24 mouse cellular contexts compared by ENCODE assay signal in the genomic region with DNA sequence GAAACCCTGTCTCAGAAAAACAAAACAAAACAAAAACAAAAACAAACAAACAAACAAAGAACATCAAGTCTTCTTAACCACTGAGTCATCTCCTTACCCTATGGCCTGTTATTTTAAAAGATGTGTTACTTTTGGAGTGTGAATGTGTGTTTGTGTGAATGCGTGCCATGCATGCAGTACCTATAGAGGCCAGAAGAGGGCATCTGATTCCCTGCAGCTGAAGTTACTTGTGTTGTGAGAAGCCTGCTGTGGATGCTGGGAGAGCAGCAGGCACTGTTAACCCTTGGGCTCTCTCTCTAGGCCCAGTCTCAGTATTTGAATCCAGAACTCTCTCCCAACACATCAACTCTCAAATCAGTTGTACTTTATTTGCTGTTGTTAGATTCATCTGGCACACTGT. TPM values are rescaled to one million over a fixed set of nuclear protein-coding genes. Genes with fewer than 3 reads are reported as not detected.
DNase-seq lines count a peak whose midpoint lies in the region; ATAC-seq and TF ChIP-seq lines count a peak whose summit lies in the region.
"Had no signal": no experiment of that assay in that cellular context is flagged by ENCODE, and none has a peak within 500 bp of the region (broad histone marks: within the 10 kb centered on the region; RNA-seq: fewer than 3 reads in every experiment).

No protein-coding gene starts in this region.

- no peaks in the 10 kb centered on the region for H3K4me1 ChIP-seq in hindbrain, postnatal 0 days (ENCODE audit: insufficient read depth, low read length)
- H3K4me1 ChIP-seq in hindbrain, embryonic 12.5 days = no peaks in the 10 kb centered on the region
- no peaks in the 10 kb centered on the region for H3K4me1 ChIP-seq in lung, embryonic 14.5 days (ENCODE audit: insufficient read depth)
- H3K4me1 ChIP-seq: forebrain, embryonic 10.5 days; limb, embryonic 12.5 days; liver, embryonic 15.5 days had no signal

- ATAC-seq in hindbrain, postnatal 0 days = no peak
- no peak for ATAC-seq in hindbrain, embryonic 12.5 days (ENCODE audit: low FRiP score)
- ATAC-seq in lung, embryonic 14.5 days (ENCODE audit: insufficient read depth) = no peak

- H3K9me3 ChIP-seq in hindbrain, postnatal 0 days (ENCODE audit: low read length) = no peaks in the 10 kb centered on the region
- peaks cover 4% of the 10 kb centered on the region; the same call in 1 of the 2 replicates for H3K9me3 ChIP-seq in hindbrain, embryonic 12.5 days (replicated peaks)
- H3K9me3 ChIP-seq in lung, embryonic 14.5 days (ENCODE audit: low read depth, low read length) = no peaks in the 10 kb centered on the region
- H3K9me3 ChIP-seq: liver, embryonic 15.5 days had no signal

- no peak overlapping the region for H3K27ac ChIP-seq in hindbrain, postnatal 0 days
- H3K27ac ChIP-seq in hindbrain, embryonic 12.5 days = no peak overlapping the region
- H3K27ac ChIP-seq in lung, embryonic 14.5 days (ENCODE audit: low read depth) = no peak overlapping the region
- H3K27ac ChIP-seq: forebrain, embryonic 10.5 days; limb, embryonic 12.5 days; liver, embryonic 15.5 days had no signal

- H3K4me2 ChIP-seq in hindbrain, postnatal 0 days (ENCODE audit: low read depth, low read length) = no peak overlapping the region
- H3K4me2 ChIP-seq in hindbrain, embryonic 12.5 days (replicated peaks) = no peak overlapping the region
- no peak overlapping the region for H3K4me2 ChIP-seq in lung, embryonic 14.5 days
- H3K4me2 ChIP-seq: limb, embryonic 12.5 days; liver, embryonic 15.5 days had no signal

- H3K27me3 ChIP-seq in hindbrain, postnatal 0 days (ENCODE audit: insufficient read depth, low read length) = no peaks in the 10 kb centered on the region
- H3K27me3 ChIP-seq in hindbrain, embryonic 12.5 days = no peaks in the 10 kb centered on the region
- no peaks in the 10 kb centered on the region for H3K27me3 ChIP-seq in lung, embryonic 14.5 days (ENCODE audit: insufficient read depth, low read length)
- H3K27me3 ChIP-seq: liver, embryonic 15.5 days had no signal

- TF ChIP-seq CTCF in hindbrain, postnatal 0 days (IDR thresholded peaks at IDR 0.05; ENCODE audit: low read depth) = peak; percentile 62
- TF ChIP-seq CTCF in lung, embryonic 14.5 days (IDR thresholded peaks at IDR 0.05; ENCODE audit: low read depth) = peak; percentile 46
- peak; percentile 41; the same call in 1 of the 2 replicates for TF ChIP-seq CTCF in brain, embryonic 14.5 days (IDR thresholded peaks at IDR 0.05; ENCODE audit: borderline replicate concordance, extremely low read depth, insufficient read depth, insufficient read length)

- H3K4me3 ChIP-seq in hindbrain, postnatal 0 days (ENCODE audit: low read length) = no peak overlapping the region
- no peak overlapping the region for H3K4me3 ChIP-seq in hindbrain, embryonic 12.5 days
- H3K4me3 ChIP-seq in lung, embryonic 14.5 days (ENCODE audit: low read depth, low read length) = no peak overlapping the region
- H3K4me3 ChIP-seq: forebrain, embryonic 10.5 days; limb, embryonic 12.5 days; liver, embryonic 15.5 days had no signal

- no peak for DNase-seq in hindbrain, postnatal 0 days (ENCODE audit: low spot score)
- DNase-seq in lung, embryonic 14.5 days = no peak
- no peak for DNase-seq in lung, postnatal 36 days
- peak; percentile 84 for DNase-seq in ES-CJ7 (ENCODE audit: low read depth, low spot score)
- no peak for DNase-seq in brain, embryonic 14.5 days (ENCODE audit: low read depth)
- no peak for DNase-seq in MN1 (ENCODE audit: low spot score)
- no peak for DNase-seq in retina, postnatal 1 day
- DNase-seq: adrenal gland, postnatal 10 days; B cell, adult 2 months; cerebellum, adult 11 months; embryo, embryonic 11 days; gastrocnemius, postnatal 25 days; kidney, adult 9 months; kidney, postnatal 36 days; right cerebral cortex, postnatal 4 days; thymus, postnatal 4 days had no signal

- no peak for TF ChIP-seq POLR2A in brain, embryonic 14.5 days (IDR thresholded peaks at IDR 0.05; ENCODE audit: borderline replicate concordance, extremely low read depth, insufficient read depth, insufficient read length, poor library complexity, severe bottlenecking)

- 94% methylated on average over 1 of the region's 1 CpGs for WGBS in hindbrain, postnatal 0 days
- WGBS in hindbrain, embryonic 12.5 days = 90% methylated on average over 1 of the region's 1 CpGs
- WGBS in lung, embryonic 14.5 days = 88% methylated on average over 1 of the region's 1 CpGs

- no peaks in the 10 kb centered on the region for H3K36me3 ChIP-seq in hindbrain, postnatal 0 days (ENCODE audit: insufficient read depth, low read length)
- no peaks in the 10 kb centered on the region for H3K36me3 ChIP-seq in hindbrain, embryonic 12.5 days
- no peaks in the 10 kb centered on the region for H3K36me3 ChIP-seq in lung, embryonic 14.5 days (ENCODE audit: insufficient read depth)
- H3K36me3 ChIP-seq: forebrain, embryonic 10.5 days; G1E; limb, embryonic 12.5 days; liver, embryonic 15.5 days had no signal

- no peak overlapping the region for H3K9ac ChIP-seq in hindbrain, postnatal 0 days (replicated peaks; ENCODE audit: low read length)
- no peak overlapping the region for H3K9ac ChIP-seq in hindbrain, embryonic 12.5 days
- no peak overlapping the region for H3K9ac ChIP-seq in lung, embryonic 14.5 days
- H3K9ac ChIP-seq: limb, embryonic 12.5 days; liver, embryonic 15.5 days had no signal

RNA-seq across cellular contexts. Expression of gene Epha10, which starts 8.0 kb away (rescaled TPM):
- 28.4 and 49.6 TPM in 2 replicates for total RNA-seq in hindbrain, postnatal 0 days (2014; rRNA removed)
- polyA plus RNA-seq in hindbrain, postnatal 0 days (2015; fragmentation: Nextera tagmentation; extraction: Ambion mirVana) = 13.7 and 14.2 TPM in 2 replicates
- 6.8 and 7.5 TPM in 2 replicates for polyA plus RNA-seq in hindbrain, embryonic 12.5 days (2016; fragmentation: Nextera tagmentation; extraction: Ambion mirVana)
- polyA plus RNA-seq in lung, embryonic 14.5 days (2014; fragmentation: Nextera tagmentation; extraction: Ambion mirVana) = 0.04 TPM in 1 of 2 replicates, not detected in the other
- polyA plus RNA-seq in brain, embryonic 14.5 days (2012; rRNA removed) = 18.0 and 25.0 TPM in 2 replicates
- total RNA-seq: gastrocnemius, postnatal 25 days; heart, adult 8-10 months; hematopoietic stem cell, adult 5-6 weeks; megakaryocyte-erythroid progenitor cell, adult 5-6 weeks had no signal
- polyA plus RNA-seq: G1E; liver, embryonic 15.5 days had no signal

RNA-seq across cellular contexts. Expression of gene Maneal, which starts 10.7 kb away (rescaled TPM):
- 52.3 and 56.9 TPM in 2 replicates for total RNA-seq in hindbrain, postnatal 0 days (2014; rRNA removed)
- polyA plus RNA-seq in hindbrain, postnatal 0 days (2015; fragmentation: Nextera tagmentation; extraction: Ambion mirVana) = 9.4 and 9.6 TPM in 2 replicates
- polyA plus RNA-seq in hindbrain, embryonic 12.5 days (2016; fragmentation: Nextera tagmentation; extraction: Ambion mirVana) = 4.4 and 7.3 TPM in 2 replicates
- 0.61 and 0.82 TPM in 2 replicates for polyA plus RNA-seq in lung, embryonic 14.5 days (2014; fragmentation: Nextera tagmentation; extraction: Ambion mirVana)
- polyA plus RNA-seq in brain, embryonic 14.5 days (2012; rRNA removed) = 48.8 and 50.3 TPM in 2 replicates
- total RNA-seq: hematopoietic stem cell, adult 5-6 weeks; megakaryocyte-erythroid progenitor cell, adult 5-6 weeks had no signal
- polyA plus RNA-seq: G1E had no signal

RNA-seq across cellular contexts. Expression of gene 1110065P20Rik, which starts 21.7 kb away (rescaled TPM):
- total RNA-seq in hindbrain, postnatal 0 days (2014; rRNA removed) = 206 and 212 TPM in 2 replicates
- 143 and 152 TPM in 2 replicates for polyA plus RNA-seq in hindbrain, postnatal 0 days (2015; fragmentation: Nextera tagmentation; extraction: Ambion mirVana)
- polyA plus RNA-seq in hindbrain, embryonic 12.5 days (2016; fragmentation: Nextera tagmentation; extraction: Ambion mirVana) = 77.6 and 84.0 TPM in 2 replicates
- polyA plus RNA-seq in lung, embryonic 14.5 days (2014; fragmentation: Nextera tagmentation; extraction: Ambion mirVana) = 60.0 and 62.7 TPM in 2 replicates
- polyA plus RNA-seq in brain, embryonic 14.5 days (2012; rRNA removed) = 71.3 and 98.0 TPM in 2 replicates

RNA-seq across cellular contexts. Expression of gene Yrdc, which starts 22.2 kb away (rescaled TPM):
- 52.9 and 76.1 TPM in 2 replicates for total RNA-seq in hindbrain, postnatal 0 days (2014; rRNA removed)
- 47.0 and 52.9 TPM in 2 replicates for polyA plus RNA-seq in hindbrain, postnatal 0 days (2015; fragmentation: Nextera tagmentation; extraction: Ambion mirVana)
- 44.4 and 48.5 TPM in 2 replicates for polyA plus RNA-seq in hindbrain, embryonic 12.5 days (2016; fragmentation: Nextera tagmentation; extraction: Ambion mirVana)
- 42.4 and 44.7 TPM in 2 replicates for polyA plus RNA-seq in lung, embryonic 14.5 days (2014; fragmentation: Nextera tagmentation; extraction: Ambion mirVana)
- 56.4 and 79.6 TPM in 2 replicates for polyA plus RNA-seq in brain, embryonic 14.5 days (2012; rRNA removed)
